Mouse (Mus musculus) embryonic fibroblast, embryonic 13.5 days (primary cell): ENCODE data around the gene Dnmt1.

Experiments used
- CTCF ChIP-seq: IDR thresholded peaks from 2 replicates; pipeline ENCODE4 v1.5.1; 2011; ENCODE audit warnings: mild to moderate bottlenecking, control low read depth, low read length, moderate library complexity, borderline replicate concordance; ENCODE audit not compliant: insufficient read depth
- POLR2A ChIP-seq: IDR thresholded peaks from 2 replicates; pipeline ENCODE4 v1.6.1; 2011; ENCODE audit warnings: low read depth, mild to moderate bottlenecking, control low read depth, low read length, moderate library complexity

DNA sequence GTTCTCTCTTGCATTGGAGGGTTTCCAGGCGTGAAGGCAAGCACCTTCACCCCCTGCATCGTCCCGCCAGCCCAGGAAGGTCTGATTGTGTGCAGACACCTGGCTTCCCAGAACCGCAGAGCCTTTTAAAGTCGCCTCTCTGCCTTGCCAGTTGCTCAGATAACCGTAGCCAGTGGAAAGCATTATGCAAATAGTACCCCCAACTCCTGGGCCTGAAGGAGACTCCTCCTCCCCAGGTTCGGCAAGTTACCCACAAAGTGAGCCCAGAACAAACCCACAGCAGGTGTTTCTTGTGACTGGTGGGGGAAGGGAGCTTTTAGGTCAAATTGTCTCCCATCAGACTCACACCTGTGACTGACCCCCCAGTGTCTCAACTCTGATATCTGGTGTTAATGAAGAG lies 28.3 kb upstream of the Dnmt1 start:
- TF ChIP-seq CTCF: no peak
- TF ChIP-seq POLR2A: no peak
